ENCODE assay signal across 10 mouse cellular contexts in genomic region chr2:38691542-38691941, GRCm38 (mm10). TPM values are rescaled to one million over a fixed set of nuclear protein-coding genes. Genes with fewer than 3 reads are reported as not detected.
DNase-seq lines count a peak whose midpoint lies in the region; ATAC-seq and TF ChIP-seq lines count a peak whose summit lies in the region.
"Had no signal": no experiment of that assay in that cellular context is flagged by ENCODE, and none has a peak within 500 bp of the region (broad histone marks: within the 10 kb centered on the region; RNA-seq: fewer than 3 reads in every experiment).

No protein-coding gene starts in this region.

- ATAC-seq in CD4-positive, CD25-positive, alpha-beta regulatory T cell, adult 4 months, result no peak
- no peak for ATAC-seq in liver, embryonic 11.5 days (replicated peaks; ENCODE audit: low FRiP score)
- peak; percentile 30 to 46; a peak in 1 of 4 replicates for ATAC-seq in hematopoietic stem cell, adult 5-6 weeks (replicated peaks in 1 of 2; ENCODE audit: insufficient read depth in 1 of 2, low FRiP score in 2 of 2, low TSS enrichment in 1 of 2, low read depth in 1 of 2, poor library complexity in 2 of 2, severe bottlenecking in 2 of 2)
- ATAC-seq in inflammation-experienced regulatory T-cells, adult 6 months, result no peak

- no peak overlapping the region for H3K27ac ChIP-seq in liver, embryonic 11.5 days (ENCODE audit: low read depth, low read length)
- H3K27ac ChIP-seq: heart, embryonic 13.5 days had no signal

- H3K27me3 ChIP-seq in liver, embryonic 11.5 days (replicated peaks; ENCODE audit: control insufficient read depth, insufficient read depth, low read length), result peaks cover 31% of the 10 kb centered on the region

- no peak overlapping the region for H3K4me3 ChIP-seq in liver, embryonic 11.5 days (ENCODE audit: low read depth, low read length)
- H3K4me3 ChIP-seq: heart, embryonic 13.5 days; myocyte had no signal

- WGBS in liver, embryonic 11.5 days, result 12% methylated on average over 8 of the region's 8 CpGs

- no peaks in the 10 kb centered on the region for H3K36me3 ChIP-seq in liver, embryonic 11.5 days (ENCODE audit: control insufficient read depth, insufficient read depth, low read length)
- H3K36me3 ChIP-seq: heart, embryonic 13.5 days had no signal

- no peak for TF ChIP-seq POLR2A in brain, embryonic 14.5 days (IDR thresholded peaks at IDR 0.05; ENCODE audit: borderline replicate concordance, extremely low read depth, insufficient read depth, insufficient read length, poor library complexity, severe bottlenecking)

- no peak overlapping the region for H3K9ac ChIP-seq in liver, embryonic 11.5 days (ENCODE audit: low read depth, low read length)
- H3K9ac ChIP-seq: heart, embryonic 13.5 days had no signal

- H3K4me1 ChIP-seq in liver, embryonic 11.5 days (replicated peaks; ENCODE audit: control insufficient read depth, insufficient read depth, low read length), result no peaks in the 10 kb centered on the region

- H3K9me3 ChIP-seq in liver, embryonic 11.5 days (ENCODE audit: control insufficient read depth, low read length), result no peaks in the 10 kb centered on the region
- H3K9me3 ChIP-seq: heart, embryonic 13.5 days had no signal

- TF ChIP-seq CTCF in brain, embryonic 14.5 days (IDR thresholded peaks at IDR 0.05; ENCODE audit: borderline replicate concordance, extremely low read depth, insufficient read depth, insufficient read length), result peak; percentile 66

- peak; percentile 51 for DNase-seq in CD4-positive, CD25-positive, alpha-beta regulatory T cell, adult 2 months (ENCODE audit: low read depth, low spot score)
- DNase-seq in liver, result peak; percentile 61
- no peak for DNase-seq in liver, embryonic 11.5 days (ENCODE audit: low spot score)
- peak; percentile 37 for DNase-seq in brain, embryonic 14.5 days (ENCODE audit: low read depth)
- DNase-seq in lung, postnatal 14 days, result peak; percentile 58

- H3K4me2 ChIP-seq in liver, embryonic 11.5 days, result no peak overlapping the region
- H3K4me2 ChIP-seq: heart, embryonic 13.5 days had no signal

RNA-seq across cellular contexts. Expression of gene Nr5a1, which starts 22.8 kb away (rescaled TPM):
- not detected for polyA plus RNA-seq in CD4-positive, CD25-positive, alpha-beta regulatory T cell, adult 4 months (2017; shearing (Covaris generic))
- 0.11 and 0.25 TPM in 2 replicates for polyA plus RNA-seq in liver, embryonic 11.5 days (2014; fragmentation: Nextera tagmentation; extraction: Ambion mirVana)
- polyA plus RNA-seq in brain, embryonic 14.5 days (2012; rRNA removed), result 1.2 and 2.1 TPM in 2 replicates
- total RNA-seq in hematopoietic stem cell, adult 5-6 weeks (2017), result not detected in 2 replicates
- polyA plus RNA-seq in inflammation-experienced regulatory T-cells, adult 6 months (2017; shearing (Covaris generic)), result not detected
- polyA plus RNA-seq: heart, embryonic 13.5 days had no signal

RNA-seq across cellular contexts. Expression of gene Psmb7, which starts 47.7 kb away (rescaled TPM):
- 10 to 100 TPM; 87.0 to 95.3 TPM for polyA plus RNA-seq in CD4-positive, CD25-positive, alpha-beta regulatory T cell, adult 4 months (2017; shearing (Covaris generic))
- polyA plus RNA-seq in liver, embryonic 11.5 days (2014; fragmentation: Nextera tagmentation; extraction: Ambion mirVana), result 271 and 282 TPM in 2 replicates
- polyA plus RNA-seq in brain, embryonic 14.5 days (2012; rRNA removed), result 265 and 300 TPM in 2 replicates
- 215 and 259 TPM in 2 replicates for total RNA-seq in hematopoietic stem cell, adult 5-6 weeks (2017)
- polyA plus RNA-seq in inflammation-experienced regulatory T-cells, adult 6 months (2017; shearing (Covaris generic)), result 100 to 1,000 TPM in 2 of 3 experiments, 10 to 100 TPM in 1; 89.2 to 158 (median 118) TPM

Comparison
In these comparisons a context has a peak if more than half of its experiments do, and no peak if none do; other contexts are left out.
1. ATAC-seq: peak in hematopoietic stem cell, adult 5-6 weeks (2 of 2); none in CD4-positive, CD25-positive, alpha-beta regulatory T cell, adult 4 months (single experiment), liver, embryonic 11.5 days (single experiment) and inflammation-experienced regulatory T-cells, adult 6 months (single experiment).